In the genomic region with DNA sequence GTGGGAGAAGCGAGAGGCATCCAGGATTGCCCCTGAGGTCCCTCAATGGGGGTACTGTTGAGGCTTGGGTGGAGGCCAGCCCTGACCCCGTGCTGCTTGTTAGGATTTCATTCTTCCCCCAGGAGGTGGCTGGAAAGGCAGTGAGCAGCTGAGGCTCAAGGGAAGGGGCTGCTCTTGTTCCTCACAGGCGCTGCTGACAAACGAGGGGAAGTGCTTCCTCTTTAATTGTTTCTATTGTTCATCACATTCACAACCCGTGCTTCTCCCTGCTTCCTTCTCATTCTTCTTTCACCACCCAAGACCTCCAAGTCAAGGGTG, we compare ENCODE assay signal across 9 mouse cellular contexts.
DNase-seq lines count a peak whose midpoint lies in the region; ATAC-seq and TF ChIP-seq lines count a peak whose summit lies in the region.
"Had no signal": no experiment of that assay in that cellular context is flagged by ENCODE, and none has a peak within 500 bp of the region (broad histone marks: within the 10 kb centered on the region; RNA-seq: fewer than 3 reads in every experiment).

No protein-coding gene starts in this region.

- TF ChIP-seq CTCF in brain, embryonic 14.5 days (IDR thresholded peaks at IDR 0.05; ENCODE audit: borderline replicate concordance, extremely low read depth, insufficient read depth, insufficient read length) = no peak
- peak; percentile 41 for TF ChIP-seq CTCF in hindbrain, postnatal 0 days (IDR thresholded peaks at IDR 0.05; ENCODE audit: low read depth)

- no peak overlapping the region for H3K4me3 ChIP-seq in heart, embryonic 10.5 days
- H3K4me3 ChIP-seq in heart, embryonic 11.5 days (ENCODE audit: low read depth, low read length) = no peak overlapping the region
- no peak overlapping the region for H3K4me3 ChIP-seq in hindbrain, postnatal 0 days (ENCODE audit: low read length)
- H3K4me3 ChIP-seq in midbrain, embryonic 16.5 days (ENCODE audit: low read depth, low read length) = no peak overlapping the region
- H3K4me3 ChIP-seq: stomach, embryonic 15.5 days had no signal

- WGBS in heart, embryonic 10.5 days = 12% methylated on average over 5 of the region's 5 CpGs
- WGBS in heart, embryonic 11.5 days (ENCODE audit: insufficient replicate concordance) = 15% methylated on average over 5 of the region's 5 CpGs
- WGBS in hindbrain, postnatal 0 days = 3% methylated on average over 5 of the region's 5 CpGs
- 8% methylated on average over 5 of the region's 5 CpGs for WGBS in midbrain, embryonic 16.5 days

- no peak for DNase-seq in heart, embryonic 10.5 days (ENCODE audit: low spot score)
- peak; percentile 79 for DNase-seq in brain, embryonic 14.5 days (ENCODE audit: low read depth)
- DNase-seq in hindbrain, postnatal 0 days (ENCODE audit: low spot score) = peak; percentile 70
- no peak for DNase-seq in ovary, adult 18-20 months (ENCODE audit: low spot score)
- no peak for DNase-seq in gastrocnemius, postnatal 10 days

- no peaks in the 10 kb centered on the region for H3K27me3 ChIP-seq in heart, embryonic 10.5 days (ENCODE audit: insufficient read depth, poor library complexity, severe bottlenecking)
- H3K27me3 ChIP-seq in heart, embryonic 11.5 days (ENCODE audit: control insufficient read depth, insufficient read depth, low read length) = no peaks in the 10 kb centered on the region
- H3K27me3 ChIP-seq in hindbrain, postnatal 0 days (ENCODE audit: insufficient read depth, low read length) = no peaks in the 10 kb centered on the region
- no peaks in the 10 kb centered on the region for H3K27me3 ChIP-seq in midbrain, embryonic 16.5 days (ENCODE audit: control insufficient read depth, insufficient read depth, low read depth, low read length)
- H3K27me3 ChIP-seq: stomach, embryonic 15.5 days had no signal

- TF ChIP-seq POLR2A in brain, embryonic 14.5 days (IDR thresholded peaks at IDR 0.05; ENCODE audit: borderline replicate concordance, extremely low read depth, insufficient read depth, insufficient read length, poor library complexity, severe bottlenecking) = no peak

- no peaks in the 10 kb centered on the region for H3K9me3 ChIP-seq in heart, embryonic 10.5 days
- H3K9me3 ChIP-seq in heart, embryonic 11.5 days (replicated peaks; ENCODE audit: control insufficient read depth, low read length) = no peaks in the 10 kb centered on the region
- no peaks in the 10 kb centered on the region for H3K9me3 ChIP-seq in hindbrain, postnatal 0 days (ENCODE audit: low read length)
- no peaks in the 10 kb centered on the region for H3K9me3 ChIP-seq in midbrain, embryonic 16.5 days (replicated peaks; ENCODE audit: control insufficient read depth, low read length, poor library complexity, severe bottlenecking)
- H3K9me3 ChIP-seq: stomach, embryonic 15.5 days had no signal

- no peak for ATAC-seq in heart, embryonic 11.5 days (replicated peaks; ENCODE audit: insufficient number of reproducible peaks, low FRiP score, low TSS enrichment)
- peak; percentile 82 for ATAC-seq in hindbrain, postnatal 0 days
- ATAC-seq in midbrain, embryonic 16.5 days = peak; percentile 83
- no peak for ATAC-seq in CD4-positive, CD25-positive, alpha-beta regulatory T cell, adult 4 months

- H3K27ac ChIP-seq in heart, embryonic 10.5 days = peak overlapping the region; percentile 56; the same call in 1 of the 2 replicates
- H3K27ac ChIP-seq in heart, embryonic 11.5 days (ENCODE audit: low read depth, low read length) = no peak overlapping the region
- peak overlapping the region; percentile 64; the same call in 1 of the 2 replicates for H3K27ac ChIP-seq in hindbrain, postnatal 0 days
- no peak overlapping the region for H3K27ac ChIP-seq in midbrain, embryonic 16.5 days (ENCODE audit: low read length)
- H3K27ac ChIP-seq: stomach, embryonic 15.5 days had no signal

- peaks cover 10% of the 10 kb centered on the region for H3K4me1 ChIP-seq in heart, embryonic 10.5 days
- peaks cover under 1% of the 10 kb centered on the region; the same call in 1 of the 2 replicates for H3K4me1 ChIP-seq in heart, embryonic 11.5 days (ENCODE audit: control insufficient read depth, insufficient read depth, low read length)
- H3K4me1 ChIP-seq in hindbrain, postnatal 0 days (ENCODE audit: insufficient read depth, low read length) = no peaks in the 10 kb centered on the region; the same call in 1 of the 2 replicates
- H3K4me1 ChIP-seq in midbrain, embryonic 16.5 days (ENCODE audit: control insufficient read depth, insufficient read depth, low read length) = no peaks in the 10 kb centered on the region

- no peaks in the 10 kb centered on the region for H3K36me3 ChIP-seq in heart, embryonic 10.5 days
- H3K36me3 ChIP-seq in heart, embryonic 11.5 days (ENCODE audit: control insufficient read depth, insufficient read depth, low read length) = no peaks in the 10 kb centered on the region
- H3K36me3 ChIP-seq in hindbrain, postnatal 0 days (ENCODE audit: insufficient read depth, low read length) = no peaks in the 10 kb centered on the region
- H3K36me3 ChIP-seq in midbrain, embryonic 16.5 days (ENCODE audit: control insufficient read depth, insufficient read depth, low read length) = no peaks in the 10 kb centered on the region
- H3K36me3 ChIP-seq: stomach, embryonic 15.5 days had no signal

- H3K9ac ChIP-seq in heart, embryonic 11.5 days (ENCODE audit: low read depth, low read length) = no peak overlapping the region
- H3K9ac ChIP-seq in hindbrain, postnatal 0 days (replicated peaks; ENCODE audit: low read length) = no peak overlapping the region
- no peak overlapping the region for H3K9ac ChIP-seq in midbrain, embryonic 16.5 days (ENCODE audit: low read depth, low read length)
- H3K9ac ChIP-seq: stomach, embryonic 15.5 days had no signal

- H3K4me2 ChIP-seq in heart, embryonic 11.5 days = no peak overlapping the region
- no peak overlapping the region for H3K4me2 ChIP-seq in hindbrain, postnatal 0 days (ENCODE audit: low read depth, low read length)
- no peak overlapping the region for H3K4me2 ChIP-seq in midbrain, embryonic 16.5 days (ENCODE audit: low read length)
- H3K4me2 ChIP-seq: stomach, embryonic 15.5 days had no signal

Comparison
In these comparisons a context has a peak if more than half of its experiments do, and no peak if none do; other contexts are left out.
1. H3K27ac ChIP-seq: peak in heart, embryonic 10.5 days (single experiment) and hindbrain, postnatal 0 days (single experiment); none in heart, embryonic 11.5 days (single experiment) and midbrain, embryonic 16.5 days (single experiment).
2. DNase-seq: peak in brain, embryonic 14.5 days (single experiment) and hindbrain, postnatal 0 days (single experiment); none in heart, embryonic 10.5 days (single experiment), ovary, adult 18-20 months (single experiment) and gastrocnemius, postnatal 10 days (single experiment).
3. ATAC-seq: peak in hindbrain, postnatal 0 days (single experiment) and midbrain, embryonic 16.5 days (single experiment); none in heart, embryonic 11.5 days (single experiment) and CD4-positive, CD25-positive, alpha-beta regulatory T cell, adult 4 months (single experiment).